Mouse (Mus musculus): ENCODE measurements at regions not wholly inside any gene's neighbourhood (a gene's known extent, or its start where the extent isn't known, plus 50 kb on each side); places are given as distances from the start of the nearest gene placed in this dataset.

GRCm38 (mm10) chr14:102882281-102882680, 100.2 kb downstream of the Kctd12 start:
- no peak for DNase-seq (ENCODE audit: low spot score)

- DNase-seq (ENCODE audit: low spot score): no peak
Measured at GRCm38 (mm10) chr14:102880658-102881083, 101.8 kb downstream of the Kctd12 start.

- no peak for DNase-seq (ENCODE audit: low spot score)
Measured at GRCm38 (mm10) chr14:102878572-102878971, 103.9 kb downstream of the Kctd12 start.

GRCm38 (mm10) chr14:102868160-102868559, 114.3 kb downstream of the Kctd12 start:
- no peak for DNase-seq (ENCODE audit: low spot score)

GRCm38 (mm10) chr14:102867697-102868096, 114.7 kb downstream of the Kctd12 start:
- DNase-seq (ENCODE audit: low spot score): no peak

- DNase-seq (ENCODE audit: low spot score): no peak
Measured at GRCm38 (mm10) chr14:102866511-102866910, 115.9 kb downstream of the Kctd12 start.

- no peak for DNase-seq (ENCODE audit: low spot score)
Measured at GRCm38 (mm10) chr14:102861694-102862093, 120.7 kb downstream of the Kctd12 start.

- DNase-seq (ENCODE audit: low spot score): no peak
Measured at GRCm38 (mm10) chr14:102859361-102859871, 123.0 kb downstream of the Kctd12 start.

- DNase-seq (ENCODE audit: low spot score): no peak
Measured at GRCm38 (mm10) chr14:102855264-102855840, 127.1 kb downstream of the Kctd12 start.

- DNase-seq (ENCODE audit: low spot score): no peak
Measured at GRCm38 (mm10) chr14:102843700-102844099, 138.7 kb downstream of the Kctd12 start.

- no peak for DNase-seq (ENCODE audit: low spot score)
Measured at GRCm38 (mm10) chr14:102837602-102838001, 144.8 kb downstream of the Kctd12 start.

GRCm38 (mm10) chr14:102835118-102835769, 147.2 kb downstream of the Kctd12 start:
- no peak for DNase-seq (ENCODE audit: low spot score)

- no peak for DNase-seq (ENCODE audit: low spot score)
Measured at GRCm38 (mm10) chr14:102828442-102828841, 154.0 kb downstream of the Kctd12 start.

- DNase-seq (ENCODE audit: low spot score): no peak
Measured at GRCm38 (mm10) chr14:102827756-102828384, 154.6 kb downstream of the Kctd12 start.

GRCm38 (mm10) chr14:102825525-102825924, 156.9 kb downstream of the Kctd12 start:
- DNase-seq (ENCODE audit: low spot score): no peak

- DNase-seq (ENCODE audit: low spot score): no peak
Measured at GRCm38 (mm10) chr14:102820663-102821062, 161.8 kb downstream of the Kctd12 start.

- DNase-seq (ENCODE audit: low spot score): no peak
Measured at GRCm38 (mm10) chr14:102811678-102812081, 170.8 kb downstream of the Kctd12 start.

GRCm38 (mm10) chr14:102811022-102811421, 171.4 kb downstream of the Kctd12 start:
- no peak for DNase-seq (ENCODE audit: low spot score)

- DNase-seq (ENCODE audit: low spot score): no peak
Measured at GRCm38 (mm10) chr14:102810121-102810921, 172.1 kb downstream of the Kctd12 start.

GRCm38 (mm10) chr14:102805936-102806923, 176.2 kb downstream of the Kctd12 start:
- no peak for DNase-seq (ENCODE audit: low spot score)

GRCm38 (mm10) chr14:102795676-102796075, 186.8 kb downstream of the Kctd12 start:
- no peak for DNase-seq (ENCODE audit: low spot score)
